Mouse (Mus musculus): ENCODE data around the gene 1700016H13Rik.

DNA sequence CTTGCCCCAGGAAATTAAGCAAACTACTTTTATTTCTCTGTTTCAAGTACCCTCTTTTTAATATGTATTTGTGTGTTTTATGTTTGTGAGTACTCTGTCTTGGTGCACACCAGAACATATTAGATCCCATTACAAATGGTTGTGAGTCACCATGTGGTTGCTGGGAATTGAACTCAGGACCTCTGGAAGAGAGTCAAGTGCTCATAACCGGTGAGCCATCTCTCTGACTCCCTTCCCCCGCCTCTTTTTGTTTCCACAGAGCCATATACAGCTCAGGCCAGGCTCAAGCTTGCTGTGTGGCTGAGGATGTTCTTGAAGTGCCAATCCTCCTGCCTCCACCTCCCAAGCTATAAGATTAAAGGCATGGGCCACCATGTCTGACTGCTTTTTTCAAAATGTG, 10.1 kb upstream of the 1700016H13Rik start:
- TF ChIP-seq RCOR1 (IDR thresholded peaks at IDR 0.05; ENCODE audit: low read depth, low read length) (no peak), HCFC1 (IDR thresholded peaks at IDR 0.05; ENCODE audit: low read depth, low read length) (no peak), CTCF (IDR thresholded peaks at IDR 0.05 in 2 of 3, conservative IDR thresholded peaks at IDR 0.05 in 1 of 3; ENCODE audit: control insufficient read depth in 1 of 3, insufficient read depth in 1 of 3, low read depth in 2 of 3, low read length in 3 of 3, poor library complexity in 1 of 3, severe bottlenecking in 1 of 3) (no peak), CHD1 (IDR thresholded peaks at IDR 0.05; ENCODE audit: low read depth, low read length) (no peak), ZC3H11A (IDR thresholded peaks at IDR 0.05; ENCODE audit: low read depth, low read length) (no peak), GATA1 (IDR thresholded peaks at IDR 0.05; ENCODE audit: low read depth, low read length) (no peak), ETS1 (IDR thresholded peaks at IDR 0.05; ENCODE audit: low read depth, low read length) (no peak), POLR2A (IDR thresholded peaks at IDR 0.05; ENCODE audit: control insufficient read depth in 1 of 2, insufficient read depth in 1 of 2, low read depth in 1 of 2, low read length in 2 of 2, poor library complexity in 1 of 2) (no peak), EP300 (IDR thresholded peaks at IDR 0.05; ENCODE audit: low read depth in 1 of 2, low read length in 2 of 2) (no peak), MYC (IDR thresholded peaks at IDR 0.05; ENCODE audit: low read depth, low read length) (no peak), ELF1 (IDR thresholded peaks at IDR 0.05; ENCODE audit: low read depth, low read length) (no peak), USF1 (IDR thresholded peaks at IDR 0.05; ENCODE audit: low read depth, low read length) (no peak)
